Mouse (Mus musculus) G1E (cell line): ENCODE results near the gene Dusp10. TPM values are rescaled to one million over a fixed set of nuclear protein-coding genes. Genes with fewer than 3 reads are reported as not detected.

Experiments used
- ATAC-seq: 2 replicates; pipeline ENCODE4 v1.8.0; 2016; ENCODE audit warnings: mild to moderate bottlenecking; ENCODE audit not compliant: insufficient number of reproducible peaks, poor library complexity, low FRiP score, severe bottlenecking; ENCODE audit errors: extremely low read depth
- DNase-seq: peaks from one replicate; pipeline ENCODE4 v3.0.0; 2012; ENCODE audit warnings: low spot score
- H3K27me3 ChIP-seq: 2 replicates; pipeline ENCODE4 v1.6.1; 2012; ENCODE audit warnings: mild to moderate bottlenecking, low read length, inconsistent platforms; ENCODE audit not compliant: insufficient read depth
- H3K36me3 ChIP-seq: replicated peaks from 2 replicates; pipeline ENCODE3; 2012; ENCODE audit warnings: mild to moderate bottlenecking, inconsistent platforms
- H3K4me1 ChIP-seq: 2 replicates; pipeline ENCODE4 v1.6.1; 2012; ENCODE audit warnings: low read depth, low read length, inconsistent platforms, mixed read lengths; ENCODE audit not compliant: insufficient read depth
- H3K4me3 ChIP-seq: 2 replicates; pipeline ENCODE4 v1.5.1; 2012; ENCODE audit warnings: low read depth, mild to moderate bottlenecking, inconsistent platforms, low read length, moderate library complexity, mixed read lengths
- H3K9me3 ChIP-seq: replicated peaks from 2 replicates; pipeline ENCODE4 v1.6.1; 2012; ENCODE audit warnings: inconsistent platforms
- CTCF ChIP-seq: IDR thresholded peaks from 2 replicates; pipeline ENCODE4 v1.5.1; 2012; ENCODE audit warnings: low read depth, low read length, inconsistent platforms, mixed read lengths
- GATA1 ChIP-seq: IDR thresholded peaks from 2 replicates; pipeline ENCODE4 v1.6.1; 2012; ENCODE audit warnings: borderline replicate concordance, low read length, inconsistent platforms, mixed read lengths
- GATA2 ChIP-seq: IDR thresholded peaks from 2 replicates; pipeline ENCODE4 v1.6.1; 2012; ENCODE audit warnings: low read depth, low read length, inconsistent platforms, borderline replicate concordance
- POLR2AphosphoS5 ChIP-seq: IDR thresholded peaks from 2 replicates; pipeline ENCODE4 v1.6.1; 2012; ENCODE audit warnings: low read depth, low read length, inconsistent platforms; ENCODE audit not compliant: insufficient replicate concordance
- TAL1 ChIP-seq: conservative IDR thresholded peaks from 2 replicates; pipeline ENCODE4 v1.6.1; 2012; ENCODE audit warnings: low read depth, low read length, inconsistent platforms, mixed read lengths
- polyA plus RNA-seq: library from polyadenylated mRNA; stranded (reverse); fragments of >175 nt; gene quantifications from 2 replicates; pipeline ENCODE4 v1.2.3, GENCODE M21; 2012
- total RNA-seq, 2 experiments: library from RNA; stranded (forward) in 1 of 2; stranded (reverse) in 1 of 2; fragments of 200-1000 nt in 1 of 2; fragments of >200 nt in 1 of 2; fragmentation: Nextera tagmentation in 1 of 2; gene quantifications; 2 replicates each; pipeline ENCODE4 v1.2.3; 2014 to 2017

The Dusp10 gene
- total and polyA plus RNA-seq, 3 experiments = 0.27 TPM; not detected in 2

DNA sequence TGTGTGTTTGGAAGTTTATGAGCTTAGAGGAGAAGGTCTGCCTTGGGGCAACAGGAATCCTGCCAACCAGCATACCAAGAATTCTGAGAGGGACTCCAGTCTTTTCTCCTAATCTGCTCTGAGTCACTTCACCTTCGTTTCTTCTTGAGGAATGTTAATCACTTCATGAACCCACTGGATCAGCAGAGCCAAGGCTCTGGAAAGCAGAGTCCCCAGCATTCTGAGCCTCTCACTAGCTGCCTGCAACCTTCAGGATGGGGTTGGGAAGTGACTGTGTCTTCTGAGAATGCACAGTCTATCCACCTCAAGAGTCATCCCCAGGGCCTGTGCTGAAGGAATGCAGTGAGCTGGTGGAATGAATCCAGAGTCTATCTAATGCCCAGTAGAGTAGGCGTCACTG is 63.7 kb downstream of the Dusp10 start:
- no peak for ATAC-seq
- no peak for TF ChIP-seq TAL1
- no peak for TF ChIP-seq GATA2
- no peak for TF ChIP-seq GATA1
- TF ChIP-seq POLR2AphosphoS5 = no peak
- no peak for TF ChIP-seq CTCF
- no peaks in the 10 kb centered on the region for H3K36me3 ChIP-seq
- no peaks in the 10 kb centered on the region for H3K27me3 ChIP-seq
- DNase-seq = no peak
- no peaks in the 10 kb centered on the region for H3K4me1 ChIP-seq
- H3K9me3 ChIP-seq = peaks cover 49% of the 10 kb centered on the region
- H3K4me3 ChIP-seq = no peak overlapping the region

- Histone ChIP-seq H3K36me3 (no peaks in the 10 kb centered on the region), H3K4me3 (no peak overlapping the region), H3K27me3 (no peaks in the 10 kb centered on the region), H3K4me1 (no peaks in the 10 kb centered on the region), H3K9me3 (peaks cover 44% of the 10 kb centered on the region)
- DNase-seq (no peak), ATAC-seq (no peak)
- TF ChIP-seq GATA2 = no peak
- TF ChIP-seq TAL1 = no peak
- TF ChIP-seq CTCF = no peak
- TF ChIP-seq POLR2AphosphoS5 = no peak
- TF ChIP-seq GATA1 = no peak
Observed at GRCm38 (mm10) chr1:184079304-184079703, 66.2 kb downstream of the Dusp10 start.

- Histone ChIP-seq H3K36me3 (no peaks in the 10 kb centered on the region), H3K4me1 (no peaks in the 10 kb centered on the region)
Observed at GRCm38 (mm10) chr1:184082661-184083060, 69.6 kb downstream of the Dusp10 start.

GRCm38 (mm10) chr1:184083166-184083565 is 70.1 kb downstream of the Dusp10 start:
- peaks cover 31% of the 10 kb centered on the region for H3K9me3 ChIP-seq
- H3K4me1 ChIP-seq = no peaks in the 10 kb centered on the region
- no peak for TF ChIP-seq POLR2AphosphoS5
- TF ChIP-seq GATA2 = no peak
- TF ChIP-seq CTCF = no peak
- no peak for TF ChIP-seq GATA1
- TF ChIP-seq TAL1 = no peak
- ATAC-seq (no peak), DNase-seq (no peak)
- H3K4me3 ChIP-seq = no peak overlapping the region
- H3K27me3 ChIP-seq = no peaks in the 10 kb centered on the region
- no peaks in the 10 kb centered on the region for H3K36me3 ChIP-seq

More at GRCm38 (mm10) chr1:184082661-184083060, 69.6 kb downstream of the Dusp10 start:
- Histone ChIP-seq H3K27me3 (no peaks in the 10 kb centered on the region), H3K4me3 (no peak overlapping the region), H3K9me3 (peaks cover 34% of the 10 kb centered on the region)
- TF ChIP-seq TAL1 (no peak), POLR2AphosphoS5 (no peak), GATA2 (no peak), CTCF (no peak), GATA1 (no peak)
- DNase-seq (no peak), ATAC-seq (no peak)

DNA sequence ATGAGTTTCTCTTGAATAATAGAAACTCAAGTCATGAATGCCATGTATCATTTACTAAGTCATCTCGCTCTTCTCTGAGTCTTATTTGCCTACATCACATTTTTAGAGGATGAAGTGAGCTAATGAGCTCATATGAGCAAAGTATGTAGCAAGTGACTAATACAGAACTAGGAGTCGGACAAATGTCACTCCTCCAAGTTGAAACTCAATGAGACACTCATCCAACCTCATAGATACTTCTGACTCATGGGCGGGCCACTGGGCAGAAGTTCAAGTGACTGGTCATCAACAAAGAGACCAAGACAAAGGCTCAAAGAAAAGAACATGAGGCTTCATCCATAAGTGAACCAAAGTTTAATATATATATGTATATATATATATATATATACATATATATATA is 71.9 kb downstream of the Dusp10 start:
- DNase-seq (no peak), ATAC-seq (no peak)
- no peaks in the 10 kb centered on the region for H3K36me3 ChIP-seq
- no peaks in the 10 kb centered on the region for H3K27me3 ChIP-seq
- no peak for TF ChIP-seq GATA1
- no peaks in the 10 kb centered on the region for H3K4me1 ChIP-seq
- peaks cover 38% of the 10 kb centered on the region for H3K9me3 ChIP-seq
- H3K4me3 ChIP-seq = no peak overlapping the region

DNA sequence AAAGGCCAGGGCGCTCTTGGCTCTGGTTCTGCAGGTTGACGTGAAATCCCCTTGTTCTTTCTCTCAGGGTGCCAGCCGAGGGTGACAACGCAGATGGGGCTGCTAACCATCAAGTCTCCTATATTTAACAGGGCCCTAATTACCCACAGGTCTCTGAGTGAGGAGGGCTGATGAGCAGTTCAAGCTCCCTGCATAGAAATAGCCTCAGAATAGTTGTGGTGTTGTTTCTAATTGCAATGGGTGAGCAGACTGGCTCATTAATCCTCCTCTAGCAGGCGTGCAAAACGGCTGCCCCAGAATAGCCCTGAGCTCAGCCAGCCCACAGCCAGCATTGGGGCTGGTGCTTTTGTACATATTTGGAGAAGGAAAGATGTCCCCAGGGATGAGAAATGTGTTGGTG is 77.4 kb downstream of the Dusp10 start:
- TF ChIP-seq CTCF = no peak
- no peaks in the 10 kb centered on the region for H3K4me1 ChIP-seq
- H3K27me3 ChIP-seq = no peaks in the 10 kb centered on the region
- no peak for ATAC-seq
- no peak overlapping the region for H3K4me3 ChIP-seq
- peaks cover 61% of the 10 kb centered on the region for H3K9me3 ChIP-seq
- H3K36me3 ChIP-seq = no peaks in the 10 kb centered on the region
- DNase-seq = no peak

DNA sequence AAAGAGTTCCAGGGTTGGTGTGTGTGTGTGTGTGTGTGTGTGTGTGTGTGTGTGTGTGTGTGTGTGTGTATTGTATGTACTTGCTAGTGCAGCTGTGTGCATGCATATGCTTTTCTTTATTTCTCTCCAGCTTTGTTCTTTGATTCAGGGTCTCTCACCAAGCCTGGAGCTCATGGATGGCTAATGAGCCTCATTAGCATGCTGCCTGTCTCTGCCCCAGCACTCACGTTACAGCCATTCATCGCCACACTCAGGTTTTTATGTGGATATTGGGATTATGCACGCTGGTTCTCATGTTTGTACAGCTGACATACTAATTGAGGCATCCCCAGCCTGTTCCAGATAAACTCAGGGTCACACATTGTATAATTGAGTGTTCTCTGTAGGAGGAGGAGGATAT is 81.8 kb downstream of the Dusp10 start:
- Histone ChIP-seq H3K9me3 (peaks cover 45% of the 10 kb centered on the region), H3K36me3 (no peaks in the 10 kb centered on the region), H3K4me1 (no peaks in the 10 kb centered on the region), H3K27me3 (no peaks in the 10 kb centered on the region), H3K4me3 (no peak overlapping the region)
- TF ChIP-seq CTCF = no peak
- no peak for TF ChIP-seq POLR2AphosphoS5
- no peak for TF ChIP-seq GATA2
- no peak for TF ChIP-seq GATA1
- ATAC-seq (no peak), DNase-seq (no peak)
